Mouse (Mus musculus): ENCODE results near the gene Kndc1. TPM values are rescaled to one million over a fixed set of nuclear protein-coding genes. Genes with fewer than 3 reads are reported as not detected.

Gene Kndc1
- polyA plus RNA-seq, 1 experiment from 2014 or later, result 0.15 TPM

GRCm38 (mm10) chr7:139940476-139941209 is 46.1 kb downstream of the Kndc1 start:
- Histone ChIP-seq H3K27me3 (peaks cover 56% of the 10 kb centered on the region), H3K4me2 (replicated peaks) (no peak overlapping the region), H3K9ac (no peak overlapping the region), H3K27ac (no peak overlapping the region), H3K4me3 (no peak overlapping the region), H3K4me1 (peaks cover 8% of the 10 kb centered on the region; the same call in 1 of the 2 replicates), H3K9me3 (no peaks in the 10 kb centered on the region), H3K36me3 (no peaks in the 10 kb centered on the region)
- WGBS, result 63% methylated on average over 16 of the region's 16 CpGs
- no peak for ATAC-seq (ENCODE audit: insufficient number of reproducible peaks, insufficient read depth, low FRiP score, low TSS enrichment)

DNA sequence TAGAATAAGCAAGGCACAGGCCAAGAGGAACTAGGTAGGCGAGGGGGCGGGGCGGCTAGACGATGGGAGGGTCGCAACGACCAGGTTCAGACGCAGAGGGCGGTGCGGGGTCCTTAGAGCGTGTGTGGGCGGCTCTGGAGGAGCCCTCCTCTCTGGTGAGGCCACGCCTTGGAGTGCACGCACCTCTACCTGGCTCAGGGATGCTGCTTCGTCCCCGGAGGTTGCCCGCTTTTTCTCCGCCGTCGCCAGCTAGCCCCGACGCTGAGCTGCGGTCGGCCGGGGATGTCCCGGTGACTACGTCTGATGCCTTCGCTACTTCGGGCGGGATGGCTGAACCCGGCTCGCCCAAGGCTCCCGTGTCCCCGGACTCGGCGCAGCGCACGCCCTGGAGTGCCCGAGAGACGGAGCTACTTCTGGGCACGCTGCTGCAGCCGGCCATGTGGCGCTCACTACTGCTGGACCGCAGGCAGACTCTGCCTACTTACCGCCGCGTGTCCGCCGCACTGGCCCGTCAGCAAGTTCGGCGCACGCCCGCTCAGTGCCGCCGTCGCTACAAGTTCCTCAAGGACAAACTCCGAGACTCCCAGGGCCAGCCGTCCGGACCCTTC is 49.3 kb downstream of the Kndc1 start, which contains the start of gene Utf1:
Gene Utf1, plus strand, starts transcription at position 116 of the 608 bp plus-strand sequence.
- Histone ChIP-seq H3K36me3 (no peaks in the 10 kb centered on the region), H3K9ac (peak within 1 kb of the TSS; percentile 15; the same call in 1 of the 2 replicates), H3K4me3 (peak within 1 kb of the TSS; percentile 34), H3K27ac (no peak within 1 kb of the TSS), H3K4me2 (replicated peaks) (peak within 1 kb of the TSS; percentile 56), H3K27me3 (peaks cover 84% of the 10 kb centered on the region), H3K9me3 (no peaks in the 10 kb centered on the region), H3K4me1 (peaks cover 8% of the 10 kb centered on the region; the same call in 1 of the 2 replicates)
- WGBS, result under 1% methylated on average over 59 of the region's 59 CpGs
- peak; percentile 68; the same call in 1 of the 2 replicates for ATAC-seq (ENCODE audit: insufficient number of reproducible peaks, insufficient read depth, low FRiP score, low TSS enrichment)

DNA sequence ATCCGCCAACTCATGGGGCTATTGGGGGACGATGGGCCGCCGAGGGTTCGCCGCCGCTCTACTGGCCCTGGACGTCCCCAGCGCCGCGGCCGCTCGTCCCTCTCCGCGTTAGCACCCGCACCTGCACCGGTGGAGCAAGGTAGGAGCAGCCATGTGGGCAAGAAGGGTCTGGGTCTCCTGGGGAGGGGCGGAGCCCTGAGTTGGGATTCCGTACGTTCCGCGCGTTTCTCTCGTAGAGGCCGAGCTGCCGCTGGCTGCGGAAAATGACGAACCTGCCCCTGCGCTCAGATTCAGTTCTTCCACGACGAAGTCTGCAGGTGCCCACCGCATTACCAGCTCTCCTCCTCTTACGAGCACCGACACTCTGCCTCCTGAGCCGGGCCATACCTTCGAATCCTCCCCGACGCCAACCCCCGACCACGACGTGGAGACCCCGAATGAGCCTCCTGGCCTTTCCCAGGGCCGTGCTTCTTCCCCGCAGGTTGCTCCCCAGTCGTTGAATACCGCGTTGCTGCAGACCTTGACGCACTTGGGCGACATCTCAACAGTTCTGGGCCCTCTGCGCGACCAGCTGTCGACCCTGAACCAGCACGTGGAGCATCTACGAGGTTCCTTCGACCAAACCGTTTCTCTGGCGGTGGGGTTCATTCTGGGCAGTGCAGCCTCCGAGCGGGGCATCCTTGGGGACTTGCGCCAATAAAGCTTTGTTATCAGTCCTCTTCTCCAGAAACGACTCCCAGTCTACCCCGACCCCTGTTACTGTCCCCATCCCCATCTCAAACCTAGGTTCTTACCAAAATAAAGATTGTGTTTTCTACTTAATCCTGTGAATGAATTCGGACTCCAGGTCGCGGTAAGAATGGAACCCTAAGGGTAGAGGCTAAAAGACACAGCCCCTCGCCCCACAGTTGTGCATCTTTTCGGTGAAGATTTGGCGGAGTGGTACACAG is 50.1 kb downstream of the Kndc1 start:
- 0 out of 2 replicates have a peak, but pooled peaks have one; percentile 17 for ATAC-seq (ENCODE audit: insufficient number of reproducible peaks, insufficient read depth, low FRiP score, low TSS enrichment)
- WGBS, result 3% methylated on average over 68 of the region's 68 CpGs
- Histone ChIP-seq H3K27ac (no peak overlapping the region), H3K36me3 (no peaks in the 10 kb centered on the region), H3K9me3 (no peaks in the 10 kb centered on the region), H3K4me2 (replicated peaks) (peak overlapping the region; percentile 56), H3K4me3 (peak overlapping the region; percentile 34), H3K9ac (0 out of 2 replicates have a peak overlapping the region, but pooled peaks have one; percentile 15), H3K27me3 (peaks cover 87% of the 10 kb centered on the region), H3K4me1 (peaks cover 8% of the 10 kb centered on the region; the same call in 1 of the 2 replicates)

- Histone ChIP-seq H3K4me3 (no peak overlapping the region), H3K27ac (no peak overlapping the region), H3K4me2 (replicated peaks) (no peak overlapping the region), H3K4me1 (peaks cover 8% of the 10 kb centered on the region; the same call in 1 of the 2 replicates), H3K9ac (no peak overlapping the region), H3K9me3 (no peaks in the 10 kb centered on the region), H3K36me3 (no peaks in the 10 kb centered on the region), H3K27me3 (peaks cover 84% of the 10 kb centered on the region)
- WGBS, result 12% methylated on average over 5 of the region's 5 CpGs
- ATAC-seq (ENCODE audit: insufficient number of reproducible peaks, insufficient read depth, low FRiP score, low TSS enrichment), result no peak
Measured at GRCm38 (mm10) chr7:139945516-139945915, 51.0 kb downstream of the Kndc1 start.

- Histone ChIP-seq H3K9ac (no peak overlapping the region), H3K27me3 (peaks cover 80% of the 10 kb centered on the region), H3K4me3 (no peak overlapping the region), H3K9me3 (no peaks in the 10 kb centered on the region), H3K36me3 (no peaks in the 10 kb centered on the region), H3K27ac (no peak overlapping the region), H3K4me1 (peaks cover 8% of the 10 kb centered on the region; the same call in 1 of the 2 replicates), H3K4me2 (replicated peaks) (no peak overlapping the region)
- no peak for ATAC-seq (ENCODE audit: insufficient number of reproducible peaks, insufficient read depth, low FRiP score, low TSS enrichment)
- 15% methylated on average over 5 of the region's 5 CpGs for WGBS
Measured at GRCm38 (mm10) chr7:139946032-139946431, 51.5 kb downstream of the Kndc1 start.

DNA sequence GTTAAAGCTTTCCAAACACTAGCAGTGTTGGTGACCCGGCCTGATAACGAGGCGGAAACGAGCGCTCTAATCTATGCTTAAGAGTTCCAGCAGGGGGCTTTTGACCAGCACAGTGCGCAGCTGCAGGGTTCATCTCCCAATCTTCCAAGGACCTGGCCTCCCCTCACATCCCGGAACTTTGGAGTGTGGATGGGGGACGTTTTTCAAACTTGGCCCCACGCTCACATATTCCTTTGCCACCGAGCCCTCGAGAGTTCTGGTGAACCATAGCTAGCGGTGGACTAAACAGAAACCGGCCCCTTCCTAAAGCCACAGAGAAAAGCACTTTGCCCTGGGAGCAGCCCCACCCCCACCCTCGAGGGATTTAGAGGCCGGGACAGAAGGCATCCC is 55.4 kb downstream of the Kndc1 start:
- under 1% methylated on average over 15 of the region's 15 CpGs for WGBS
- 0 out of 2 replicates have a peak, but pooled peaks have one; percentile 71 for ATAC-seq (ENCODE audit: insufficient number of reproducible peaks, insufficient read depth, low FRiP score, low TSS enrichment)
- Histone ChIP-seq H3K27me3 (peaks cover 42% of the 10 kb centered on the region), H3K9me3 (no peaks in the 10 kb centered on the region), H3K9ac (peak overlapping the region; percentile 46; the same call in 1 of the 2 replicates), H3K27ac (no peak overlapping the region), H3K4me2 (replicated peaks) (peak overlapping the region; percentile 90), H3K36me3 (no peaks in the 10 kb centered on the region), H3K4me1 (no peaks in the 10 kb centered on the region), H3K4me3 (peak overlapping the region; percentile 57)

- no peaks in the 10 kb centered on the region for H3K36me3 ChIP-seq
- H3K9me3 ChIP-seq, result no peaks in the 10 kb centered on the region
- peak; percentile 74 for ATAC-seq (ENCODE audit: insufficient number of reproducible peaks, insufficient read depth, low FRiP score, low TSS enrichment)
- 1% methylated on average over 33 of the region's 33 CpGs for WGBS
- H3K27ac ChIP-seq, result no peak overlapping the region
- no peaks in the 10 kb centered on the region for H3K4me1 ChIP-seq
- peaks cover 38% of the 10 kb centered on the region for H3K27me3 ChIP-seq
- peak overlapping the region; percentile 90 for H3K4me2 ChIP-seq (replicated peaks)
- peak overlapping the region; percentile 57 for H3K4me3 ChIP-seq
- peak overlapping the region; percentile 46 for H3K9ac ChIP-seq
Measured at GRCm38 (mm10) chr7:139950283-139950971, 55.9 kb downstream of the Kndc1 start.

DNA sequence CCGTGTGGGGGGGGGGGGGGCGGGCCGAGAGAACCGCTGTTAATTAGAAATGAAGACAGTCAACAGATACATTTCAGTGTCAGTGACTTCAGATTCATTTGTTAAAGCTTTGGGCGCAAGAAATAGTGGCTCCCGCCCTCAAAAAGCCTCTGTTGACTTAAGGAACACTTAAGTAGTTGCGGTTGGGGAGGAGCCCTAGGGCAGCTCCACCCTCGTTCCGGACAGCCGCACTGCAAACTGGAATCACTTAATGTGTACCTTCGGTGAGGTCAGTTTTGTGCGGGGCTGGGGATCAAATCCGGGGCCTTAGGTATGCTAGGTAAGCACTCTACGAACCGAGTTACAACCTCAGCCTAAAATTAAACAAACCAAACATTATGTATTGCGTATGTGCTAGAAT is 56.6 kb downstream of the Kndc1 start:
- Histone ChIP-seq H3K27me3 (peaks cover 31% of the 10 kb centered on the region), H3K4me1 (no peaks in the 10 kb centered on the region), H3K4me3 (peak overlapping the region; percentile 57), H3K9ac (peak overlapping the region; percentile 46), H3K27ac (no peak overlapping the region), H3K4me2 (replicated peaks) (peak overlapping the region; percentile 90), H3K9me3 (no peaks in the 10 kb centered on the region), H3K36me3 (no peaks in the 10 kb centered on the region)
- WGBS, result 7% methylated on average over 16 of the region's 16 CpGs
- no peak for ATAC-seq (ENCODE audit: insufficient number of reproducible peaks, insufficient read depth, low FRiP score, low TSS enrichment)

GRCm38 (mm10) chr7:139951991-139952633 is 57.6 kb downstream of the Kndc1 start:
- Histone ChIP-seq H3K36me3 (no peaks in the 10 kb centered on the region), H3K27me3 (peaks cover 21% of the 10 kb centered on the region), H3K4me2 (replicated peaks) (no peak overlapping the region), H3K4me1 (no peaks in the 10 kb centered on the region), H3K9me3 (no peaks in the 10 kb centered on the region), H3K4me3 (no peak overlapping the region), H3K27ac (no peak overlapping the region), H3K9ac (no peak overlapping the region)
- WGBS, result 52% methylated on average over 6 of the region's 6 CpGs
- ATAC-seq (ENCODE audit: insufficient number of reproducible peaks, insufficient read depth, low FRiP score, low TSS enrichment), result no peak

GRCm38 (mm10) chr7:139955505-139955904 is 61.0 kb downstream of the Kndc1 start:
- no peak for ATAC-seq (ENCODE audit: insufficient number of reproducible peaks, insufficient read depth, low FRiP score, low TSS enrichment)
- H3K4me2 ChIP-seq (replicated peaks), result no peak overlapping the region
- H3K36me3 ChIP-seq, result no peaks in the 10 kb centered on the region
- no peak overlapping the region for H3K4me3 ChIP-seq
- no peaks in the 10 kb centered on the region for H3K9me3 ChIP-seq
- WGBS, result 83% methylated on average over 4 of the region's 4 CpGs
- H3K27ac ChIP-seq, result no peak overlapping the region
- H3K27me3 ChIP-seq, result peaks cover 7% of the 10 kb centered on the region
- no peak overlapping the region for H3K9ac ChIP-seq
- H3K4me1 ChIP-seq, result no peaks in the 10 kb centered on the region

All from embryonic facial prominence, embryonic 12.5 days (tissue).